Mouse (Mus musculus) midbrain, embryonic 13.5 days (tissue): ENCODE results near the gene Acp4. TPM values are rescaled to one million over a fixed set of nuclear protein-coding genes. Genes with fewer than 3 reads are reported as not detected.
A peak's percentile ranks its signal among the peaks of the same experiment; 100 is the strongest.
"Not testable (repeated sequence)": the region's sequence is repeated elsewhere in the genome, so short reads cannot be mapped to it uniquely, and the experiment has no call there.

Experiments
- ATAC-seq: fragments of 200-750 bp; cut with Nextera tagmentation; 2 replicates; pipeline ENCODE4 v1.8.0; 2017; ENCODE audit warnings: mild to moderate bottlenecking, moderate TSS enrichment, moderate library complexity
- H3K27ac ChIP-seq: fragments of 300-500 bp; sonication (generic); 2 replicates; pipeline ENCODE4 v1.5.1; 2015; ENCODE audit warnings: inconsistent platforms, mild to moderate bottlenecking, moderate library complexity
- H3K27me3 ChIP-seq: fragments of 300-500 bp; sonication (generic); 2 replicates; pipeline ENCODE4 v1.6.1; 2015; ENCODE audit warnings: mild to moderate bottlenecking, inconsistent platforms
- H3K36me3 ChIP-seq: fragments of 300-500 bp; sonication (generic); 2 replicates; pipeline ENCODE4 v1.6.1; 2015; ENCODE audit warnings: mild to moderate bottlenecking, inconsistent platforms
- H3K4me1 ChIP-seq: fragments of 300-500 bp; sonication (generic); replicated peaks from 2 replicates; pipeline ENCODE4 v1.6.1; 2015; ENCODE audit warnings: inconsistent platforms
- H3K4me2 ChIP-seq: fragments of 300-500 bp; sonication (generic); replicated peaks from 2 replicates; pipeline ENCODE4 v1.6.1; 2015; ENCODE audit warnings: moderate library complexity, mild to moderate bottlenecking, inconsistent platforms
- H3K4me3 ChIP-seq: fragments of 300-500 bp; sonication (generic); replicated peaks from 2 replicates; pipeline ENCODE4 v1.5.1; 2015; ENCODE audit warnings: mild to moderate bottlenecking, inconsistent platforms
- H3K9ac ChIP-seq: fragments of 300-500 bp; sonication (generic); replicated peaks from 2 replicates; pipeline ENCODE4 v1.6.1; 2015; ENCODE audit warnings: mild to moderate bottlenecking, inconsistent platforms
- H3K9me3 ChIP-seq: fragments of 300-500 bp; sonication (generic); 2 replicates; pipeline ENCODE4 v1.6.1; 2016; ENCODE audit warnings: mild to moderate bottlenecking, inconsistent platforms
- WGBS: fragments of 180-500 bp; shearing (Covaris S2); methylation state at CpG from one replicate; pipeline ENCODE4 v1.1.7; 2015; 5-methylcytosine and 5-hydroxymethylcytosine counted together
- polyA plus RNA-seq: library from polyadenylated mRNA; unstranded; fragments of >200 nt; fragmentation: Nextera tagmentation; extraction: Ambion mirVana; gene quantifications from 2 replicates; pipeline ENCODE4 v1.2.1, GENCODE M21; 2015

Acp4 gene
- polyA plus RNA-seq, result 0.09 TPM in 1 of 2 replicates, not detected in the other

- WGBS, result 80% methylated on average over 4 of the region's 4 CpGs
- ATAC-seq, result no peak
These were observed at the start of gene Acp4 for GRCm38 (mm10) chr7:44257278-44257677. TSS of gene Acp4 (minus strand) at chr7:44257378.

GRCm38 (mm10) chr7:44306516-44307240 lies 49.5 kb upstream of the Acp4 start, which contains the start of gene Clec11a:
TSS of gene Clec11a (minus strand) at chr7:44306902.
- Histone ChIP-seq H3K36me3 (no peaks in the 10 kb centered on the region), H3K9me3 (no peaks in the 10 kb centered on the region), H3K27me3 (peaks cover 12% of the 10 kb centered on the region; the same call in 1 of the 2 replicates), H3K9ac (no peak within 1 kb of the TSS; the same call in 1 of the 2 replicates), H3K4me3 (peak within 1 kb of the TSS; percentile 74), H3K4me1 (peaks cover 38% of the 10 kb centered on the region), H3K4me2 (peak within 1 kb of the TSS; percentile 75), H3K27ac (peak within 1 kb of the TSS; percentile 97)
- ATAC-seq, result no peak
- WGBS, result 47% methylated on average over 6 of the region's 6 CpGs

More at GRCm38 (mm10) chr7:44257278-44257677, at the start of gene Acp4:
- Histone ChIP-seq H3K36me3 (peaks cover 30% of the 10 kb centered on the region), H3K27ac (no peak within 1 kb of the TSS), H3K4me1 (0 out of 2 replicates have a peak, but pooled peaks cover 8% of the 10 kb centered on the region), H3K9ac (no peak within 1 kb of the TSS), H3K4me3 (no peak within 1 kb of the TSS), H3K27me3 (peaks cover 10% of the 10 kb centered on the region; the same call in 1 of the 2 replicates), H3K9me3 (no peaks in the 10 kb centered on the region), H3K4me2 (no peak within 1 kb of the TSS)

GRCm38 (mm10) chr7:44305686-44306085 lies 48.5 kb upstream of the Acp4 start:
- WGBS, result 9% methylated on average over 16 of the region's 16 CpGs
- Histone ChIP-seq H3K36me3 (no peaks in the 10 kb centered on the region), H3K4me1 (peaks cover 28% of the 10 kb centered on the region), H3K4me2 (peak overlapping the region; percentile 75), H3K9ac (no peak overlapping the region; the same call in 1 of the 2 replicates), H3K27me3 (peaks cover 12% of the 10 kb centered on the region; the same call in 1 of the 2 replicates), H3K4me3 (peak overlapping the region; percentile 74), H3K27ac (peak overlapping the region; percentile 97), H3K9me3 (no peaks in the 10 kb centered on the region)
- ATAC-seq, result no peak

- no peaks in the 10 kb centered on the region for H3K9me3 ChIP-seq
- peaks cover 12% of the 10 kb centered on the region; the same call in 1 of the 2 replicates for H3K27me3 ChIP-seq
- peak; percentile 94 for ATAC-seq
- H3K4me2 ChIP-seq, result peak overlapping the region; percentile 75
- peak overlapping the region; percentile 97 for H3K27ac ChIP-seq
- H3K9ac ChIP-seq, result peak overlapping the region; percentile 94
- under 1% methylated on average over 49 of the region's 49 CpGs for WGBS
- peak overlapping the region; percentile 74 for H3K4me3 ChIP-seq
- H3K4me1 ChIP-seq, result peaks cover 23% of the 10 kb centered on the region
- H3K36me3 ChIP-seq, result no peaks in the 10 kb centered on the region
These were observed 47.8 kb upstream of the Acp4 start for GRCm38 (mm10) chr7:44304775-44305641.

GRCm38 (mm10) chr7:44304463-44304774 lies 47.2 kb upstream of the Acp4 start:
- no peaks in the 10 kb centered on the region for H3K9me3 ChIP-seq
- peak overlapping the region; percentile 75 for H3K4me2 ChIP-seq
- H3K27ac ChIP-seq, result peak overlapping the region; percentile 97
- peaks cover 20% of the 10 kb centered on the region for H3K4me1 ChIP-seq
- no peaks in the 10 kb centered on the region for H3K36me3 ChIP-seq
- peak overlapping the region; percentile 94 for H3K9ac ChIP-seq
- peaks cover 12% of the 10 kb centered on the region; the same call in 1 of the 2 replicates for H3K27me3 ChIP-seq
- peak; percentile 49; the same call in 1 of the 2 replicates for ATAC-seq
- H3K4me3 ChIP-seq, result peak overlapping the region; percentile 74
- under 1% methylated on average over 25 of the region's 25 CpGs for WGBS

GRCm38 (mm10) chr7:44303346-44304340 lies 46.5 kb upstream of the Acp4 start:
- Histone ChIP-seq H3K4me1 (peaks cover 20% of the 10 kb centered on the region), H3K4me3 (peak overlapping the region; percentile 74), H3K4me2 (peak overlapping the region; percentile 75), H3K27ac (peak overlapping the region; percentile 97), H3K9ac (peak overlapping the region; percentile 94), H3K36me3 (no peaks in the 10 kb centered on the region), H3K9me3 (no peaks in the 10 kb centered on the region), H3K27me3 (0 out of 2 replicates have a peak, but pooled peaks cover 12% of the 10 kb centered on the region)
- no peak for ATAC-seq
- 85% methylated on average over 14 of the region's 14 CpGs for WGBS

- WGBS, result 88% methylated on average over 2 of the region's 2 CpGs
- H3K27me3 ChIP-seq, result not testable (repeated sequence)
These were observed 40.3 kb upstream of the Acp4 start for GRCm38 (mm10) chr7:44297501-44297900.

GRCm38 (mm10) chr7:44291418-44291817 lies 34.2 kb upstream of the Acp4 start:
- no peak overlapping the region for H3K4me3 ChIP-seq
- no peaks in the 10 kb centered on the region for H3K4me1 ChIP-seq
- H3K9ac ChIP-seq, result no peak overlapping the region
- 53% methylated on average over 4 of the region's 4 CpGs for WGBS
- H3K27ac ChIP-seq, result no peak overlapping the region
- H3K4me2 ChIP-seq, result no peak overlapping the region
- no peaks in the 10 kb centered on the region for H3K27me3 ChIP-seq
- H3K9me3 ChIP-seq, result peaks cover 10% of the 10 kb centered on the region; the same call in 1 of the 2 replicates
- ATAC-seq, result no peak
- no peaks in the 10 kb centered on the region for H3K36me3 ChIP-seq

More at GRCm38 (mm10) chr7:44297501-44297900, 40.3 kb upstream of the Acp4 start:
- H3K9ac ChIP-seq, H3K36me3 ChIP-seq, H3K27ac ChIP-seq, H3K9me3 ChIP-seq, ATAC-seq, H3K4me3 ChIP-seq, H3K4me2 ChIP-seq, H3K4me1 ChIP-seq: not testable (repeated sequence)

- WGBS, result 77% methylated on average over 4 of the region's 4 CpGs
- Histone ChIP-seq H3K4me2 (no peak overlapping the region), H3K4me1 (no peaks in the 10 kb centered on the region), H3K9ac (no peak overlapping the region), H3K27me3 (no peaks in the 10 kb centered on the region), H3K27ac (no peak overlapping the region), H3K36me3 (no peaks in the 10 kb centered on the region), H3K4me3 (no peak overlapping the region), H3K9me3 (peaks cover 10% of the 10 kb centered on the region; the same call in 1 of the 2 replicates)
- ATAC-seq, result no peak
These were observed 33.8 kb upstream of the Acp4 start for GRCm38 (mm10) chr7:44290986-44291385.

- WGBS, result 53% methylated on average over 7 of the region's 7 CpGs
- no peak for ATAC-seq
- H3K27me3 ChIP-seq, result no peaks in the 10 kb centered on the region
- H3K4me3 ChIP-seq, result no peak overlapping the region
- H3K9me3 ChIP-seq, result peaks cover 7% of the 10 kb centered on the region; the same call in 1 of the 2 replicates
- H3K9ac ChIP-seq, result no peak overlapping the region
- H3K36me3 ChIP-seq, result no peaks in the 10 kb centered on the region
- H3K27ac ChIP-seq, result no peak overlapping the region
- H3K4me2 ChIP-seq, result no peak overlapping the region
- H3K4me1 ChIP-seq, result no peaks in the 10 kb centered on the region
These were observed 30.6 kb upstream of the Acp4 start for GRCm38 (mm10) chr7:44287760-44288159.

GRCm38 (mm10) chr7:44281586-44281985 lies 24.4 kb upstream of the Acp4 start:
- H3K9ac ChIP-seq, result peak overlapping the region; percentile 20; the same call in 1 of the 2 replicates
- 0 out of 2 replicates have a peak, but pooled peaks have one; percentile 48 for ATAC-seq
- no peaks in the 10 kb centered on the region for H3K27me3 ChIP-seq
- no peak overlapping the region for H3K4me2 ChIP-seq
- H3K27ac ChIP-seq, result no peak overlapping the region
- peaks cover 1% of the 10 kb centered on the region; the same call in 1 of the 2 replicates for H3K9me3 ChIP-seq
- no peak overlapping the region for H3K4me3 ChIP-seq
- WGBS, result 67% methylated on average over 7 of the region's 7 CpGs
- H3K4me1 ChIP-seq, result no peaks in the 10 kb centered on the region
- H3K36me3 ChIP-seq, result no peaks in the 10 kb centered on the region
